Mouse (Mus musculus) olfactory bulb, adult 2 months (tissue): Measurements from ENCODE around the gene Csnk1e.

ENCODE experiments used
- CTCF ChIP-seq: fragments of 200-500 bp; IDR thresholded peaks from 2 replicates; pipeline ENCODE4 v1.5.1; 2012; ENCODE audit warnings: low read depth, mild to moderate bottlenecking, low read length, moderate library complexity; ENCODE audit not compliant: insufficient read depth
- POLR2A ChIP-seq: fragments of 200-500 bp; IDR thresholded peaks from 2 replicates; pipeline ENCODE4 v1.6.1; 2012; ENCODE audit warnings: mild to moderate bottlenecking, low read depth, low read length, moderate library complexity; ENCODE audit not compliant: insufficient read depth

DNA sequence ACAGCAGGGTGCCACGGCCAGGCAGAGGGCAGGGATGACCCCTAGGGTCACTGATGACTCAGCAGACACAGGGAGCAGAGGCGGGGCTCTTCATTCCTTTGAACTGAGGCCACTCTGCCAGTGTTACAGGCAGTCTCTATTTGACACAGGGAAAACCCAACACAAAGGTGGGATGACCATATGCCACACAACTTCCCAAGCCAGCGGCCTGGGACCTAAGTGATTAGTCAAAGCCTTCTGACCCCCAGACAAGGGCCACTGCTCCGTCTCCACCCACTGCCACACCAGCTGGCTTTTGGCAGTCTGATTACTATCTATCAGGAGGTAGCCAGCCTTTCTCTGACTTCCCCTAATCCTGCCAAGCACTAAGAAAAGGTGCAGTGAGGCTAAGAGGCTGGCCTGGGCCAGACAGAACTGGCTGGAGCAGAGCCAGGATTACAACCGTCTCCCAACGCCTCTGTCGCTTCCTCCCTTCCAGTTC, 20.1 kb downstream of the Csnk1e start:
- no peak for TF ChIP-seq CTCF
- no peak for TF ChIP-seq POLR2A
